Mouse (Mus musculus) gastrocnemius, adult 8-10 months (tissue): ENCODE results near the gene Fbxl15. TPM values are rescaled to one million over a fixed set of nuclear protein-coding genes. Genes with fewer than 3 reads are reported as not detected.

Experiments used
- DNase-seq, 2 experiments: peaks; one replicate each; pipeline ENCODE4 v3.0.0; 2022; ENCODE audit warnings: low spot score in 2 of 2
- total RNA-seq, 4 experiments: library from RNA; stranded (reverse); gene quantifications; 2 replicates each; pipeline ENCODE4 v1.2.4; 2022

The Fbxl15 gene
- total RNA-seq, 4 experiments from 2014 or later, result 2.0 to 3.9 (median 3.0) TPM

DNA sequence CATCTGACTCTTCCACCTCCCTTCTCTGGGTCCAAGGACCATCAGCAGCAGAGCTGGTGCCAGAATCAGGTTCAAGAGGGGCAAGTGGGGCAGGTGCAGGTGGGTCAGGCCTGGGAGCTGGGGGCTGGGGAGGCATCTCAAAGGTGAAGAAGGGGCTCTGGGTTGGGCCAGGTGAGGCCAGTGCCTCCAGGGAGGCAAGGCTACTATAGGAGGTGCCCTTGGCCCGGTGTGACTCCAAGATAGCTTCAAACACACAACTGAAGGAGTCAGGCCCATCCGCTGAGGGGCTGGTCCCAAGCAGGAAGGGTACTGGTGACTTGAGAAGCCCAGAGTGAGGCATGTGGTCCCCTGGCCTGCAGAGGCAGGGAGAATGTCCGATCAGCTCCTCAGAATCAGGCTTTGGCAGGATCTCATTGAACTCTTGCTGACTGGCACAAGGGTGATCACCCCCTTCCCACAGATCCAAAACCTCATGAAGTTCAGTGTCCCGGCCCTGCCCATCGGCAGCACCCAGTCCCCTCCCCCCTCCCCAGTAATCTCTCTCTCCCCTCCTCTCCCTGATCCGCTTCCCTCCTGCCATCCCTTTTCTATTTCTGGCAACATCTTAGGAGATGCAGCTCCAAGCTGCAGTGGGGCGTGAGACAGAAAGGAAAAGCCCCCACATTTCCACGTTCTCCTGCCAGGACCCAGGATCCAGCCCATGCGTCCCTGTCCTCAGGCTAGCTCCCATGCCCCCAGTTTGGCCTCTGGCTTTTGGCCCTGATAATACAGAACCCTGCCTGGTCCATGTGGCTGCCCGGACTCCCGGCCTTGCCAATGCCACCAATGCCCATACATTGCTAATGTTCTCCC lies 5.6 kb upstream of the Fbxl15 start:
- DNase-seq, result no peak

GRCm38 (mm10) chr19:46322996-46323572 lies 4.9 kb upstream of the Fbxl15 start:
- no peak for DNase-seq

DNA sequence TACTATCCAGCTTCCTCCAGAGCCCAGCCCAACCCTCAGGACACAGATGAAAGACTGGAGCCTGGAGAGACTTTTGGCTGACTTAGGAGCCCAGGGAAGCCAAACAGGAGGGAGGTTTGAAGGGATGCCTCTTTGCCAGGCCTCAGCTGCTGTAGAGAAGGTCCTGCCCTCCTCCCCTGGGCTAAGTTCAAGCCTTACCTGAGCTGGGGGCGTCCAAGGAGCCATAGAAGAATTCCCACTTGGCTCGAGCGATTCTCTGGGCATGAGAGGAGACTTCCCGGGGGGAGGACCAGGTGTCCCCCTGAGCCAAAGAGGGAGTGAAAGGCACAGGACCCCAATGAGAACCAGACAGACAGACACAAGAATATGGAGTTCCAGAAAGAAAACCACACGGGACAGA lies 4.3 kb upstream of the Fbxl15 start:
- DNase-seq, result no peak

- no peak for DNase-seq
These were observed 3.6 kb upstream of the Fbxl15 start for GRCm38 (mm10) chr19:46324366-46324765.

DNA sequence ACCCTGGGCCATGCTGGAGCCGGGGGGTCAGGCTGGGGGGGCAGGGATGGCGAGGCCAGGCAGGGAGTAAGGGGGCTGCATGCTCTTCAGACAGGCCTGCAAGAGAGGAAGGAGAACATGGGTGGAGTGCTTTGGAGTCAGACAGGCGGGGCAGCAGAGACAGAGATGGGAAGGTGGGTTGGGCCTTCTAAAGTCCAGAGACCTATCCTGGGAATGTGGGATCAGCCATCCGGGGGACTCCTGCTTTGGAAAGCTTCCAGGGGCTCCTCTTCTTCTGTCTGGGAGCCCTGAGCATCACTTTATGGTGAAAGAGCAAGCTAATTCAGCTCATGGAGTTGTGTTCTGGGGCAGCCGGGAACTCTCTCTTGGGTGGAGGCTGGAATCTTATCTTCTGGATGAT lies 3.1 kb upstream of the Fbxl15 start:
- DNase-seq, result no peak

GRCm38 (mm10) chr19:46326019-46326755 lies 1.8 kb upstream of the Fbxl15 start:
- DNase-seq, result no peak

DNA sequence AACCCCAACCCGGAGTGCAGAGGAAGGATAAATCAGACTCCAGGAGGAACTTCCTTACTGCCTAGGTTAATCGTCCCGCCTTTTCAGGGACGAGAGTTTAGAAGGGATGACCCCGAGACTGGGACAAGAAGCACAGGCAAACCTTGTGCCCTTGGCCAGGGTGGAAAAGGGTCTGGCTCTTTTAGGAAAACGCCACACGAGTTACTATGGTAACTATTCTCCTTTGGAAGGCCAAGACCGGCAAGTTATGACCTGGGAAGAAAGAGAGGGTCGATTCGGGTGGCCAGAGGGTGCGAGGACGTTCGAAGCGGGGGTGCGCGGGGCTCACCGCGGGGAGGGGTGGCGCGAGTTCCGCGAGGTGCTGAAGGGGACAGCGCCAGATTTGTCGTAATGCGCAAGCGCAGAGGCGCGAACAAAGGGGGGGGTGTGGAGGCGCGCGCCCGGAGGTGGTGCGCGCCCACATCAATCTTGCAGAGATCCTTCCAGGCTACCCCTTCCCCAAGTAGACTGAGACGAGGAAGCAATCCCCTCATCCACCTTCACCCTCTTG lies 1.2 kb upstream of the Fbxl15 start, which contains the start of gene Psd:
Gene Psd (minus strand): TSS at position 401 of the 550 bp plus-strand sequence.
- DNase-seq, result no peak

DNA sequence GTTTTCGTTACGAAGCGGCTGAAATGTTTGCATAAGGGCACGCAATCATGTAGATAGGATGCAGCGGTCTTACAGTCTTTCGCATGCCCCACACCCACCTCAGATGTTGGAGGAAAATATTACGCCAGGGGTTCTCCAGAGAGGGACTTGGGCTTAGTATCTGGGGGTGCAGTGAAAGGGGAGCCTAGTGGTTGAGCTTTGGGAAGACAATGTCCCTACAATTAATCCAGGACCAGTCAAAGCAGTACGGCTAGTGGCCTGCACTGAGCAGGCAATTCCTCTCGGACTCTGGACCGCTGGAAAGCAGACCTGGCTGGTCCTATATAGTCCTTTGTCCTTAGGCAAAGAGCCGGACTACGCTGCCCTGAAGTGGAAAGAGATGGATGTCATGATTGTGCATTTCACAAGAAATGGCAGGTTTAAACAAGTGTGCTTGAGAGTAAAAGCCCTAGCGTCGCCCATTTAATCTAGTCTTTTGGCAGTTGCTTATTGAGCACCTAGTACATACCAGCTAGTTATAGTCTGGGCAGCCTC lies 386 bp upstream of the Fbxl15 start:
- no peak for DNase-seq

GRCm38 (mm10) chr19:46329031-46329641 lies 1.2 kb downstream of the Fbxl15 start:
- no peak for DNase-seq

DNA sequence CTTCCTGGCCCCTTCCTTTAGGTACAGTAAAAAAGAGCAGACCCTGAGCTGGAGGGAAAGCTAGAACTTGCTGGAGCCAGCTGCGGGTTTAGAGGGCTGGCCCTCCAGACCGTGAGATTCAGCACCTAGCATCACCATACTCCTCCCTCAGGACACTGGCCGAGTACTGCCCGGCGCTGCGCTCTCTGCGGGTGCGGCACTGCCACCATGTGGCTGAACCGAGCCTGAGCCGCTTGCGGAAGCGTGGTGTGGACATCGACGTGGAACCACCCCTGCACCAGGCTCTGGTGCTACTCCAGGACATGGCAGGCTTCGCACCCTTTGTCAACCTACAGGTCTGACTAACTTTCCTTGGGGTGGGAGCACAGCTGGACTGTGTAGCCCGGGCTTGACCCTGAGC lies 2.0 kb downstream of the Fbxl15 start:
- DNase-seq, result peak; percentile 48 to 66

DNA sequence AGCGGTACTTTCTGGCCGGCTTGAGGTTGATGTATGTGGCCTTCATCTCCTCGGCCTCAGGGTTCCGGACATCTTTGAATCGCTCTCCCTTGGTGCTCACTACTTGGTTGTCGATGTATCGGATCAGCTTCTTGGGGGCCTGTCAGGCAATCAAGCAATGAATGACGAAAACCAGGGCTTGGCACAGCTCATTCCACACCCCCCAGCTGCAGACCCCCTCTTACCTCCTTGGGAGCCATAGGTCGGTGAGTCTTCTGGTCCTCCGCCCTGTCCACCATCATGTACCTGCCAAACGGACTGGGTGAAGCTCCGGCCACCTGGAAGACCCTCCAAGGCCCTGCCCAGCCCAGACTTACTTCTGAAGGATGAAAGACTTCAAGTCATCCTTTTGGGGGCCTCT lies 2.7 kb downstream of the Fbxl15 start:
- no peak for DNase-seq

- no peak for DNase-seq
These were observed 3.3 kb downstream of the Fbxl15 start for GRCm38 (mm10) chr19:46331326-46331725.

- DNase-seq, result no peak
These were observed 4.0 kb downstream of the Fbxl15 start for GRCm38 (mm10) chr19:46331936-46332335.

DNA sequence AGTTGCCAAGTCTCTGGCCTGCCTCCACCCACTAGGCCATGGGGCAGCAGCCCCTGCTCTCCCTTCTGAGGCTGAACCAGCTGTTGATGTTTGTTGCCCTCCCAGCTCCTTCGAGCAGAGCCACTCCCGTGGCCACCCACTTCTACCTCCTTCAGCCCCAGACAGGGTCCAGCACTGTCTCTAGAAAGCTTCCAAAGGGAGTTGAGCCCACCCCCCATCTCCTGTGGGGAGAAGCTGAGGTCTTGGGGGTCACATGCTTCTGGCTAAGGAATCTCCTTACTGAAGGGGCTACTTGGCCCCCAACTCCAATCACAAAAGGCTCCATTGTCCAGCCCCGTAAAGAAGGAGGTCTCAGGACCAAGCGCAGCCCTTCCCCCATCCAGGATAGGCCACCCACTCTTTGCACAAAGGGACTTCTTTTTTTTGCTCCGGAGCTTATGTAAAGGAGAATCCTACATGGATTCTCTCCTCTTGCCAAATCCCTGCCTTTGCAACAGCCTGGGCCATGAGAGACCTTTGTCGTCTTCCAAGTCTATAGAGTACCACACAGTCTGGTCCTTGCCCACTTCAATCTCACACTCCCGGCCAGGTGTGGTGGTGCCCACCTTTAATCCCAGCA lies 4.8 kb downstream of the Fbxl15 start:
- no peak for DNase-seq

- DNase-seq, result no peak
These were observed 5.9 kb downstream of the Fbxl15 start for GRCm38 (mm10) chr19:46333906-46334305.

- no peak for DNase-seq
These were observed 9.8 kb downstream of the Fbxl15 start for GRCm38 (mm10) chr19:46337719-46338330.

- peak; percentile 95 to 96 for DNase-seq
These were observed 10.4 kb downstream of the Fbxl15 start, which contains the start of gene Cuedc2 for GRCm38 (mm10) chr19:46338331-46338936. Gene Cuedc2, minus strand, starts transcription at chr19:46338702.

DNA sequence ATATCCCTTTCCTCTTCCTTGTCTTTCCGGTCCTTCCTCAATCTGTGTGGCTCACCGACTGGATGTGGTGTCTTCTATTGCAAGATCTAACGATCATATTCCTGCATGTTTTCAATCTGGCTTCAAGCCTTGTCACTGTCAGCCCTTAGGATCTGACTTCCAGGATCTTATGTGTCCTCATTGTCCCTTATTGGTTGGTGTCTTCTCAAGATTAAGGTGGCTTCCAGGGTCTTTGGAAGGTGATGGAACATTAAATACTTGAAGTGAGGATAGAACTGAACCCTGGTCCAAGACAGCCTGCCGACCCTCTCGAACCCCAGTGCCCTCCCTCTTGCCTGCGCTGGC lies 10.9 kb downstream of the Fbxl15 start:
- no peak for DNase-seq

GRCm38 (mm10) chr19:46339287-46339971 lies 11.4 kb downstream of the Fbxl15 start:
- no peak for DNase-seq
